Mouse (Mus musculus) lung, postnatal 0 days (tissue): ENCODE measurements at regions not wholly inside any gene's neighbourhood (a gene's known extent, or its start where the extent isn't known, plus 50 kb on each side); places are given as distances from the start of the nearest gene placed in this dataset.

ENCODE experiments used
- CTCF ChIP-seq: IDR thresholded peaks from 2 replicates; pipeline ENCODE4 v1.5.1; 2016; ENCODE audit warnings: antibody characterized with exemption, mild to moderate bottlenecking
- EP300 ChIP-seq: IDR thresholded peaks from 2 replicates; pipeline ENCODE4 v1.6.1; 2016; ENCODE audit warnings: antibody characterized with exemption, mild to moderate bottlenecking, control low read depth

GRCm38 (mm10) chr16:8074729-8075128 is 350.2 kb downstream of the Tmem114 start:
- TF ChIP-seq CTCF (no peak), EP300 (no peak)
